42 mouse cellular contexts compared by ENCODE assay signal in genomic region chr11:53623573-53623972, GRCm38 (mm10). TPM values are rescaled to one million over a fixed set of nuclear protein-coding genes. Genes with fewer than 3 reads are reported as not detected.
"Had no signal": no experiment of that assay in that cellular context is flagged by ENCODE, and none has a peak within 500 bp of the region (broad histone marks: within the 10 kb centered on the region; RNA-seq: fewer than 3 reads in every experiment).

No protein-coding gene starts in this region.

- H3K4me3 ChIP-seq: gastrocnemius, adult 2 months; heart, embryonic 10.5 days; heart, embryonic 12.5 days; hindbrain, embryonic 10.5 days; hindbrain, embryonic 12.5 days; intestine, embryonic 15.5 days; limb, embryonic 13.5 days; limb, embryonic 15.5 days; liver, embryonic 12.5 days had no signal

- H3K27me3 ChIP-seq: intestine, embryonic 15.5 days; limb, embryonic 13.5 days; limb, embryonic 15.5 days; liver, embryonic 12.5 days had no signal

- ATAC-seq: hindbrain, embryonic 16.5 days; inflammation-experienced regulatory T-cells, adult 6 months; intestine, embryonic 15.5 days; intestine, postnatal 0 days; liver, embryonic 12.5 days had no signal

- DNase-seq: gastrocnemius, adult 2 months; gastrocnemius, postnatal 10 days; gastrocnemius, postnatal 25 days; heart, adult 18-20 months; heart, postnatal 10 days; heart, postnatal 4 days; kidney, adult 18-20 months; kidney, adult 8-10 months; kidney, postnatal 14 days; kidney, postnatal 36 days; layer of hippocampus, adult 9-11 months; layer of hippocampus, postnatal 36 days; left cerebral cortex, postnatal 4 days had no signal

- H3K9me3 ChIP-seq: heart, embryonic 10.5 days; heart, embryonic 12.5 days; hindbrain, embryonic 10.5 days; intestine, embryonic 15.5 days; limb, embryonic 13.5 days; limb, embryonic 15.5 days; liver, embryonic 12.5 days had no signal

- H3K4me1 ChIP-seq: hindbrain, embryonic 12.5 days; intestine, embryonic 15.5 days; limb, embryonic 13.5 days; limb, embryonic 15.5 days had no signal

- H3K36me3 ChIP-seq: heart, embryonic 10.5 days; heart, embryonic 12.5 days; hindbrain, embryonic 10.5 days; hindbrain, embryonic 12.5 days; intestine, embryonic 15.5 days; limb, embryonic 13.5 days; limb, embryonic 15.5 days; liver, embryonic 12.5 days had no signal

- H3K27ac ChIP-seq: gastrocnemius, adult 2 months; heart, embryonic 10.5 days; hindbrain, embryonic 10.5 days; hindbrain, embryonic 12.5 days; hindbrain, embryonic 14.5 days; intestine, embryonic 15.5 days; kidney, postnatal 0 days; limb, embryonic 13.5 days; limb, embryonic 15.5 days; liver, embryonic 12.5 days had no signal

RNA-seq across cellular contexts. Expression of gene Il4, which starts 5.1 kb away (rescaled TPM):
- total RNA-seq: gastrocnemius, adult 2 months; gastrocnemius, postnatal 10 days; gastrocnemius, postnatal 25 days; heart, adult 18-20 months; heart, adult 8-10 months; heart, postnatal 10 days; heart, postnatal 25 days; heart, postnatal 4 days; layer of hippocampus, adult 18-20 months; layer of hippocampus, adult 8-10 months; layer of hippocampus, postnatal 14 days; layer of hippocampus, postnatal 36 days; left cerebral cortex, adult 18-20 months; left cerebral cortex, postnatal 10 days; left cerebral cortex, postnatal 25 days; left cerebral cortex, postnatal 4 days; liver, adult 2 months had no signal
- polyA plus RNA-seq: large intestine, adult 2 months had no signal

RNA-seq across cellular contexts. Expression of gene Il13, which starts 10.9 kb away (rescaled TPM):
- total RNA-seq: gastrocnemius, adult 2 months; gastrocnemius, postnatal 10 days; gastrocnemius, postnatal 25 days; gastrocnemius, postnatal 4 days; granulocyte monocyte progenitor cell, adult 5-6 weeks; heart, adult 18-20 months; heart, adult 8-10 months; heart, postnatal 10 days; heart, postnatal 25 days; heart, postnatal 4 days; layer of hippocampus, adult 18-20 months; layer of hippocampus, adult 8-10 months; layer of hippocampus, postnatal 14 days; layer of hippocampus, postnatal 36 days; left cerebral cortex, adult 18-20 months; left cerebral cortex, adult 8-10 months; left cerebral cortex, postnatal 10 days; left cerebral cortex, postnatal 25 days; left cerebral cortex, postnatal 4 days; liver, adult 2 months had no signal
- polyA plus RNA-seq: heart, embryonic 10.5 days; heart, embryonic 12.5 days; heart, embryonic 14.5 days; hindbrain, embryonic 10.5 days; hindbrain, embryonic 12.5 days; hindbrain, embryonic 14.5 days; hindbrain, embryonic 16.5 days; inflammation-experienced regulatory T-cells, adult 6 months; intestine, embryonic 15.5 days; intestine, postnatal 0 days; kidney, embryonic 14.5 days; kidney, postnatal 0 days; limb, embryonic 11.5 days; limb, embryonic 15.5 days; liver, adult 2 months; liver, embryonic 12.5 days had no signal
